Mouse (Mus musculus) myocyte (in vitro differentiated cells): Measurements from ENCODE around the gene Fam102a. TPM values are rescaled to one million over a fixed set of nuclear protein-coding genes. Genes with fewer than 3 reads are reported as not detected.

Experiments used
- H3K27me3 ChIP-seq: one replicate; pipeline ENCODE4 v1.6.1; 2011; ENCODE audit not compliant: control insufficient read depth, insufficient read depth, insufficient read length
- H3K36me3 ChIP-seq: one replicate; pipeline ENCODE4 v1.6.1; 2011; ENCODE audit not compliant: control insufficient read depth, insufficient read depth
- H3K4me2 ChIP-seq: one replicate; pipeline ENCODE4 v1.6.1; 2011; ENCODE audit warnings: low read depth, control low read depth
- H3K4me3 ChIP-seq: one replicate; pipeline ENCODE4 v1.5.1; 2011; ENCODE audit warnings: mild to moderate bottlenecking, control low read depth, moderate library complexity
- H3K79me2 ChIP-seq: one replicate; pipeline ENCODE4 v1.6.1; 2011; ENCODE audit not compliant: control insufficient read depth, insufficient read depth
- H3ac ChIP-seq: one replicate; pipeline ENCODE4 v1.6.1; 2011; ENCODE audit not compliant: control insufficient read depth, insufficient read length
- CEBPB ChIP-seq: IDR thresholded peaks from 2 replicates; pipeline ENCODE4 v1.6.1; 2011; ENCODE audit warnings: mild to moderate bottlenecking, moderate library complexity; ENCODE audit not compliant: poor library complexity, insufficient read depth, severe bottlenecking
- E2F4 ChIP-seq: IDR thresholded peaks from one replicate; pipeline ENCODE4 v1.6.1; 2011; ENCODE audit warnings: mild to moderate bottlenecking, control low read depth, moderate library complexity; ENCODE audit not compliant: insufficient read depth
- MAX ChIP-seq: IDR thresholded peaks from one replicate; pipeline ENCODE4 v1.6.1; 2011; ENCODE audit warnings: low read depth, mild to moderate bottlenecking, control low read depth
- MYOD1 ChIP-seq, 3 experiments: IDR thresholded peaks; one replicate each; pipeline ENCODE4 v1.6.1; 2011; ENCODE audit warnings: control low read depth in 2 of 3, low read depth in 2 of 3, mild to moderate bottlenecking in 2 of 3, moderate library complexity in 1 of 3; ENCODE audit not compliant: insufficient read length in 2 of 3, control insufficient read depth in 1 of 3
- MYOG ChIP-seq, 3 experiments: IDR thresholded peaks; one replicate each; pipeline ENCODE4 v1.6.1; 2011; ENCODE audit warnings: control low read depth in 2 of 3, low read depth in 2 of 3, mild to moderate bottlenecking in 2 of 3; ENCODE audit not compliant: insufficient read length in 2 of 3, control insufficient read depth in 1 of 3, insufficient read depth in 1 of 3
- POLR2A ChIP-seq: IDR thresholded peaks from one replicate; pipeline ENCODE4 v1.6.1; 2011; ENCODE audit warnings: low read depth, mild to moderate bottlenecking, control low read depth, moderate library complexity; ENCODE audit not compliant: insufficient read length
- POLR2AphosphoS2 ChIP-seq: IDR thresholded peaks from one replicate; pipeline ENCODE4 v1.6.1; 2011; ENCODE audit warnings: low read depth, control low read depth; ENCODE audit not compliant: insufficient read length
- REST ChIP-seq: IDR thresholded peaks from one replicate; pipeline ENCODE4 v1.6.1; 2011; ENCODE audit warnings: mild to moderate bottlenecking, control low read depth, moderate library complexity; ENCODE audit not compliant: insufficient read depth, insufficient read length
- SRF ChIP-seq: IDR thresholded peaks from one replicate; pipeline ENCODE4 v1.6.1; 2011; ENCODE audit warnings: low read depth; ENCODE audit not compliant: control insufficient read depth, insufficient read length
- TCF12 ChIP-seq: IDR thresholded peaks from one replicate; pipeline ENCODE4 v1.6.1; 2011; ENCODE audit warnings: mild to moderate bottlenecking, control low read depth; ENCODE audit not compliant: poor library complexity, insufficient read depth, severe bottlenecking
- TCF3 ChIP-seq: IDR thresholded peaks from one replicate; pipeline ENCODE4 v1.6.1; 2011; ENCODE audit warnings: low read depth, control low read depth; ENCODE audit not compliant: insufficient read length
- USF1 ChIP-seq: IDR thresholded peaks from one replicate; pipeline ENCODE4 v1.6.1; 2011; ENCODE audit warnings: low read depth, mild to moderate bottlenecking, control low read depth, moderate library complexity
- polyA plus RNA-seq: library from polyadenylated mRNA; unstranded; fragments of >200 nt; fragmentation: generic; extraction: Trizol; gene quantifications from one replicate; pipeline ENCODE4 v1.2.1, GENCODE M21; 2012; ENCODE audit warnings: missing spikeins

Fam102a gene
- polyA plus RNA-seq, 1 experiment, result 1.7 TPM

GRCm38 (mm10) chr2:32541986-32542573, 6.9 kb downstream of the Fam102a start:
- H3K27me3 ChIP-seq, result no peaks in the 10 kb centered on the region
- H3K36me3 ChIP-seq, result no peaks in the 10 kb centered on the region
- H3K79me2 ChIP-seq, result no peaks in the 10 kb centered on the region
- TF ChIP-seq MAX (no peak), MYOD1 (IDR thresholded peaks at IDR 0.05; ENCODE audit: control insufficient read depth in 1 of 3, insufficient read length in 2 of 3, low read depth in 2 of 3) (no peak), E2F4 (no peak)
- H3ac ChIP-seq, result no peak overlapping the region
- H3K4me2 ChIP-seq, result no peak overlapping the region
- no peak overlapping the region for H3K4me3 ChIP-seq

GRCm38 (mm10) chr2:32543031-32543449, 7.9 kb downstream of the Fam102a start:
- H3K27me3 ChIP-seq, result no peaks in the 10 kb centered on the region
- H3K4me2 ChIP-seq, result no peak overlapping the region
- H3K36me3 ChIP-seq, result no peaks in the 10 kb centered on the region
- no peaks in the 10 kb centered on the region for H3K79me2 ChIP-seq
- no peak overlapping the region for H3K4me3 ChIP-seq
- no peak overlapping the region for H3ac ChIP-seq
- TF ChIP-seq USF1 (no peak), MYOD1 (IDR thresholded peaks at IDR 0.05; ENCODE audit: control insufficient read depth in 1 of 3, insufficient read length in 2 of 3, low read depth in 2 of 3) (peak in 2 of 3 experiments; percentile 73 to 79), MYOG (IDR thresholded peaks at IDR 0.05; ENCODE audit: control insufficient read depth in 1 of 3, insufficient read depth in 1 of 3, insufficient read length in 2 of 3, low read depth in 2 of 3) (peak in 2 of 3 experiments; percentile 5 to 57)

- TF ChIP-seq MYOG (IDR thresholded peaks at IDR 0.05; ENCODE audit: control insufficient read depth in 1 of 3, insufficient read depth in 1 of 3, insufficient read length in 2 of 3, low read depth in 2 of 3), result no peak
- no peak for TF ChIP-seq TCF3
- TF ChIP-seq MYOD1 (IDR thresholded peaks at IDR 0.05; ENCODE audit: control insufficient read depth in 1 of 3, insufficient read length in 2 of 3, low read depth in 2 of 3), result no peak
- H3K27me3 ChIP-seq, result no peaks in the 10 kb centered on the region
- H3ac ChIP-seq, result no peak overlapping the region
- H3K4me3 ChIP-seq, result no peak overlapping the region
- no peaks in the 10 kb centered on the region for H3K79me2 ChIP-seq
- H3K36me3 ChIP-seq, result no peaks in the 10 kb centered on the region
- H3K4me2 ChIP-seq, result no peak overlapping the region
Observed at GRCm38 (mm10) chr2:32546951-32547350, 11.8 kb downstream of the Fam102a start.

GRCm38 (mm10) chr2:32547380-32547779, 12.2 kb downstream of the Fam102a start:
- no peak overlapping the region for H3K4me2 ChIP-seq
- TF ChIP-seq TCF12 (no peak), SRF (no peak), REST (no peak), POLR2A (no peak), MYOD1 (IDR thresholded peaks at IDR 0.05; ENCODE audit: control insufficient read depth in 1 of 3, insufficient read length in 2 of 3, low read depth in 2 of 3) (no peak), TCF3 (no peak), CEBPB (no peak), MYOG (IDR thresholded peaks at IDR 0.05; ENCODE audit: control insufficient read depth in 1 of 3, insufficient read depth in 1 of 3, insufficient read length in 2 of 3, low read depth in 2 of 3) (no peak), E2F4 (no peak)
- H3K79me2 ChIP-seq, result no peaks in the 10 kb centered on the region
- H3ac ChIP-seq, result no peak overlapping the region
- no peaks in the 10 kb centered on the region for H3K27me3 ChIP-seq
- H3K4me3 ChIP-seq, result no peak overlapping the region
- H3K36me3 ChIP-seq, result no peaks in the 10 kb centered on the region

- no peak overlapping the region for H3ac ChIP-seq
- H3K36me3 ChIP-seq, result no peaks in the 10 kb centered on the region
- no peak overlapping the region for H3K4me3 ChIP-seq
- no peaks in the 10 kb centered on the region for H3K79me2 ChIP-seq
- no peaks in the 10 kb centered on the region for H3K27me3 ChIP-seq
- TF ChIP-seq MYOG (IDR thresholded peaks at IDR 0.05; ENCODE audit: control insufficient read depth in 1 of 3, insufficient read depth in 1 of 3, insufficient read length in 2 of 3, low read depth in 2 of 3), result peak in 2 of 3 experiments; percentile 8 to 83
- peak in 2 of 3 experiments; percentile 66 to 78 for TF ChIP-seq MYOD1 (IDR thresholded peaks at IDR 0.05; ENCODE audit: control insufficient read depth in 1 of 3, insufficient read length in 2 of 3, low read depth in 2 of 3)
- no peak for TF ChIP-seq REST
- H3K4me2 ChIP-seq, result peak overlapping the region; percentile 13
Observed at GRCm38 (mm10) chr2:32547964-32548739, 13.0 kb downstream of the Fam102a start.

GRCm38 (mm10) chr2:32549171-32549570, 14.0 kb downstream of the Fam102a start:
- no peak overlapping the region for H3K4me2 ChIP-seq

More at GRCm38 (mm10) chr2:32549171-32549570, 14.0 kb downstream of the Fam102a start:
- Histone ChIP-seq H3K4me3 (no peak overlapping the region), H3ac (no peak overlapping the region), H3K79me2 (no peaks in the 10 kb centered on the region), H3K27me3 (no peaks in the 10 kb centered on the region), H3K36me3 (no peaks in the 10 kb centered on the region)
- TF ChIP-seq REST, result no peak
- TF ChIP-seq POLR2AphosphoS2, result no peak
- TF ChIP-seq MAX, result no peak
- no peak for TF ChIP-seq MYOD1 (IDR thresholded peaks at IDR 0.05; ENCODE audit: control insufficient read depth in 1 of 3, insufficient read length in 2 of 3, low read depth in 2 of 3)
- TF ChIP-seq TCF12, result no peak
- no peak for TF ChIP-seq MYOG (IDR thresholded peaks at IDR 0.05; ENCODE audit: control insufficient read depth in 1 of 3, insufficient read depth in 1 of 3, insufficient read length in 2 of 3, low read depth in 2 of 3)
- TF ChIP-seq POLR2A, result no peak
- no peak for TF ChIP-seq TCF3
- no peak for TF ChIP-seq USF1
- no peak for TF ChIP-seq CEBPB
- no peak for TF ChIP-seq E2F4
- TF ChIP-seq SRF, result no peak
